Mouse (Mus musculus) neural tube, embryonic 15.5 days (tissue): Measurements from ENCODE around the gene Fam114a1. TPM values are rescaled to one million over a fixed set of nuclear protein-coding genes. Genes with fewer than 3 reads are reported as not detected.

ENCODE experiments used
- ATAC-seq: fragments of 200-750 bp; cut with Nextera tagmentation; 2 replicates; pipeline ENCODE4 v1.8.0; 2017; ENCODE audit warnings: mild to moderate bottlenecking, moderate TSS enrichment, moderate library complexity; ENCODE audit not compliant: low FRiP score
- H3K27ac ChIP-seq: fragments of 300-500 bp; sonication (generic); replicated peaks from 2 replicates; pipeline ENCODE4 v1.5.1; 2015; ENCODE audit warnings: mild to moderate bottlenecking, inconsistent platforms
- H3K27me3 ChIP-seq: fragments of 300-500 bp; sonication (generic); replicated peaks from 2 replicates; pipeline ENCODE4 v1.6.1; 2015; ENCODE audit warnings: inconsistent platforms
- H3K36me3 ChIP-seq: fragments of 300-500 bp; sonication (generic); 2 replicates; pipeline ENCODE4 v1.6.1; 2015; ENCODE audit warnings: inconsistent platforms
- H3K4me1 ChIP-seq: fragments of 300-500 bp; sonication (generic); 2 replicates; pipeline ENCODE4 v1.6.1; 2015; ENCODE audit warnings: inconsistent platforms
- H3K4me2 ChIP-seq: fragments of 300-500 bp; sonication (generic); 2 replicates; pipeline ENCODE4 v1.6.1; 2015; ENCODE audit warnings: inconsistent platforms, mild to moderate bottlenecking, moderate library complexity
- H3K4me3 ChIP-seq: fragments of 300-500 bp; sonication (generic); replicated peaks from 2 replicates; pipeline ENCODE4 v1.5.1; 2015; ENCODE audit warnings: mild to moderate bottlenecking, inconsistent platforms
- H3K9ac ChIP-seq: fragments of 300-500 bp; sonication (generic); replicated peaks from 2 replicates; pipeline ENCODE4 v1.6.1; 2015; ENCODE audit warnings: mild to moderate bottlenecking, inconsistent platforms
- H3K9me3 ChIP-seq: fragments of 300-500 bp; sonication (generic); replicated peaks from 2 replicates; pipeline ENCODE4 v1.6.1; 2016; ENCODE audit warnings: inconsistent platforms
- WGBS: fragments of 180-500 bp; shearing (Covaris S2); methylation state at CpG from one replicate; pipeline ENCODE4 v1.1.7; 2015; ENCODE audit warnings: mixed read lengths; 5-methylcytosine and 5-hydroxymethylcytosine counted together
- microRNA counts: library from miRNA; unstranded; fragments of <30 nt; microRNA quantifications from one replicate; lab custom pipeline; 2016
- microRNA-seq: library from miRNA; unstranded; fragments of <30 nt; microRNA quantifications from one replicate; pipeline ENCODE4, GENCODE M21; 2017
- polyA plus RNA-seq: library from polyadenylated mRNA; unstranded; fragments of >200 nt; fragmentation: Nextera tagmentation; extraction: Ambion mirVana; gene quantifications from 2 replicates; pipeline ENCODE4 v1.2.1, GENCODE M21; 2015

The Fam114a1 gene
- polyA plus RNA-seq, 1 experiment from 2014 or later, result 10.9 TPM

DNA sequence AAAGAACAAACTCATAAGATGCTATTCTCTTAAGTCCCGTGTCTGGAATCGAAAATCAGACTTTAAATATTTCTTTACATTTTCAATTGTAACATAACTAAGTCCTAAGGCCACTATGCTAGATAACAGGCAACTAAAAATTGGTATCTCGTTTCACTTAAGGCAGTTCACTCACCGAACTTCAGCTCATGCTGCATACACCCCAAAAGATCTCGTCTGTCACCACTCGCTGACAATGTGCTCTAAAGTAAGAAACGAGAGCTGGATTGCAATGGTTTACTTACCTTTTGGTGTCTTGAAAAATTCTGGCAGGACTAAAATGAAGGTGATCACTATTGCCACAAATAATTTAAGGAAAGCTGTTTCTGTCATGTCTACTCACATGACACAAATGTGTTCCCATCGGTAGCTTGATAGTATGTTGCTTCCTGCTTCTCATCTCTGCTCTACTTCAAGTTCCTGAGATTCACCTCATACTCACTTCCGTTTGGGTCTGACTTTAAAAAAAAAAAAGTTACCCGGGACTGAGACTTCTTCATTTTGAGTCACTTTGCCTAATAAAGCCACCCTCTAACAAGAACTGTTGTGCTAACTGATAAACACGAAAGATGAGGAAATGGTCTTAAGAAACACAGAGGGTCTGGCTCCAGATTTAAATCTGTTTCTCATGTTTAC is 121.5 kb downstream of the Fam114a1 start:
- no peak overlapping the region for H3K4me2 ChIP-seq
- no peaks in the 10 kb centered on the region for H3K36me3 ChIP-seq

More for the DNA sequence above, 121.5 kb downstream of the Fam114a1 start:
- Histone ChIP-seq H3K9me3 (no peaks in the 10 kb centered on the region), H3K27me3 (no peaks in the 10 kb centered on the region), H3K27ac (no peak overlapping the region), H3K4me3 (no peak overlapping the region), H3K9ac (no peak overlapping the region), H3K4me1 (no peaks in the 10 kb centered on the region)
- ATAC-seq, result no peak
- 74% methylated on average over 11 of the region's 11 CpGs for WGBS

MicroRNAs within 50 kb of the gene (microRNA counts, 519-probe panel; counts per million panel counts)
- microRNA mmu-miR-574-3p (lab: Ali Mortazavi, UCI), result 2,154 counts per million, percentile 48 among the panel's probes with 10 or more counts
- microRNA mmu-miR-574-5p (lab: Ali Mortazavi, UCI), result 1,716 counts per million, percentile 27 among the panel's probes with 10 or more counts

Small RNA genes within 50 kb of the gene (microRNA-seq; reads per million reads assigned to microRNA genes)
- gene Mir574, result 22.0 reads per million, percentile 32 among the genes with 10 or more reads in this experiment

Other genes with a start within 250 kb of the Fam114a1 start
- 16.6 and 32.0 TPM in 2 replicates for gene Klf3, start 166.7 kb upstream of the Fam114a1 start, polyA plus RNA-seq
- 0.52 and 1.00 TPM in 2 replicates for gene Tlr1, start 36.5 kb upstream of the Fam114a1 start, polyA plus RNA-seq
- 0.26 and 0.66 TPM in 2 replicates for gene Tlr6, start 10.0 kb upstream of the Fam114a1 start, polyA plus RNA-seq
- gene Tmem156, start 122.1 kb downstream of the Fam114a1 start, polyA plus RNA-seq, result 0.68 TPM in 1 of 2 replicates, not detected in the other
- 50.2 and 52.0 TPM in 2 replicates for gene Klhl5, start 137.5 kb downstream of the Fam114a1 start, polyA plus RNA-seq
- 10.3 and 10.7 TPM in 2 replicates for gene Wdr19, start 229.6 kb downstream of the Fam114a1 start, polyA plus RNA-seq